In the genomic region with DNA sequence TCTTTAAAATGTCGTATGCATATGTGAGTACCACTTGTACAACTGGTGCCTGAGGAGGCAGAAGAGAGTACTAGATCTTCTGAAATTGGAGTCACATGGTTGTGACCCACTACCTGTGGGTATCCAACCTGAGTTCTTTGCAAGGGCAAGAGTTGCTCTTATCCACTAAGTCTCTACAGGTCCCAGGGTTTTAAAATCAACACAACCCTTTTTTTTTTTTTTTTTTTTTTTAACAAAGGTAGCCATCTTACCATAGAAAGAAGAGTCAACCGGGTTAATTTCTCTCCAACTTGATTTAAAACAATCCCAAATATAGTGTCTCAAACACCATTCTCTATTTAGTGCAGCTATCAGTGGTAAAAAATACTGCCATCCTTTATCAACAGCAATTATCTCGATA, we compare ENCODE assay signal across 12 mouse cellular contexts. TPM values are rescaled to one million over a fixed set of nuclear protein-coding genes. Genes with fewer than 3 reads are reported as not detected.
DNase-seq lines count a peak whose midpoint lies in the region; ATAC-seq and TF ChIP-seq lines count a peak whose summit lies in the region.
"Had no signal": no experiment of that assay in that cellular context is flagged by ENCODE, and none has a peak within 500 bp of the region (broad histone marks: within the 10 kb centered on the region; RNA-seq: fewer than 3 reads in every experiment).

No protein-coding gene starts in this region.

- DNase-seq in heart, adult 2 months, result no peak
- DNase-seq in heart, postnatal 36 days, result no peak
- no peak for DNase-seq in neural tube, embryonic 11.5 days (ENCODE audit: low spot score)
- no peak for DNase-seq in neural tube, embryonic 10.5 days (ENCODE audit: extremely low spot score, low spot score)
- DNase-seq in T-cell, adult 2 months (ENCODE audit: low spot score), result no peak
- DNase-seq in embryo, embryonic 11 days, result no peak
- DNase-seq in adrenal gland, adult (ENCODE audit: inconsistent age in 2 of 2, low spot score in 1 of 2), result no peak

- intact Hi-C loops in heart, adult 2 months (cut with DNase I), result no loop called here
- intact Hi-C loops in heart, postnatal 36 days (cut with DNase I), result no loop called here

- no peaks in the 10 kb centered on the region for H3K27me3 ChIP-seq in heart, adult 2 months (ENCODE audit: control insufficient read depth, insufficient read depth, low read length)
- H3K27me3 ChIP-seq in neural tube, embryonic 11.5 days (ENCODE audit: control insufficient read depth, insufficient read depth, low read length), result no peaks in the 10 kb centered on the region
- no peaks in the 10 kb centered on the region; the same call in 1 of the 2 replicates for H3K27me3 ChIP-seq in liver, embryonic 16.5 days (ENCODE audit: control insufficient read depth, insufficient read depth, low read depth, low read length)

- ATAC-seq in neural tube, embryonic 11.5 days (ENCODE audit: insufficient read depth, low FRiP score, low TSS enrichment), result no peak
- ATAC-seq in liver, embryonic 16.5 days (ENCODE audit: low read depth), result no peak

- WGBS in heart, adult 2 months, result 71% methylated on average over 3 of the region's 3 CpGs
- 78% methylated on average over 3 of the region's 3 CpGs for WGBS in neural tube, embryonic 11.5 days
- WGBS in liver, embryonic 16.5 days (ENCODE audit: insufficient replicate concordance), result 65% methylated on average over 3 of the region's 3 CpGs

- no peak overlapping the region; the same call in 1 of the 2 replicates for H3K27ac ChIP-seq in heart, adult 2 months
- H3K27ac ChIP-seq in neural tube, embryonic 11.5 days (ENCODE audit: low read depth, low read length), result no peak overlapping the region
- H3K27ac ChIP-seq in liver, embryonic 16.5 days (ENCODE audit: low read length), result no peak overlapping the region

- TF ChIP-seq CTCF in heart, adult 2 months (IDR thresholded peaks at IDR 0.05), result no peak

- peak overlapping the region; percentile 79; the same call in 1 of the 2 replicates for H3K4me3 ChIP-seq in heart, adult 2 months
- peak overlapping the region; percentile 52; the same call in 1 of the 2 replicates for H3K4me3 ChIP-seq in neural tube, embryonic 11.5 days (ENCODE audit: low read depth, low read length)
- H3K4me3 ChIP-seq in liver, embryonic 16.5 days (ENCODE audit: low read depth, low read length), result peak overlapping the region; percentile 75; the same call in 1 of the 2 replicates

- H3K9me3 ChIP-seq in neural tube, embryonic 11.5 days (ENCODE audit: control insufficient read depth, low read length), result no peaks in the 10 kb centered on the region
- no peaks in the 10 kb centered on the region for H3K9me3 ChIP-seq in liver, embryonic 16.5 days (replicated peaks; ENCODE audit: control insufficient read depth, low read length)

- no peak overlapping the region for H3K4me2 ChIP-seq in neural tube, embryonic 11.5 days (ENCODE audit: low read depth)
- peak overlapping the region; percentile 87; the same call in 1 of the 2 replicates for H3K4me2 ChIP-seq in liver, embryonic 16.5 days (ENCODE audit: low read depth, low read length)

- no peaks in the 10 kb centered on the region for H3K79me2 ChIP-seq in heart, adult 2 months (replicated peaks; ENCODE audit: control insufficient read depth, insufficient read depth, low read length)

- no peak for TF ChIP-seq EP300 in heart, adult 2 months (IDR thresholded peaks at IDR 0.05; ENCODE audit: insufficient read depth, low read depth, low read length)

- H3K36me3 ChIP-seq in heart, adult 2 months (ENCODE audit: control insufficient read depth, insufficient read depth, low read length), result no peaks in the 10 kb centered on the region
- no peaks in the 10 kb centered on the region for H3K36me3 ChIP-seq in neural tube, embryonic 11.5 days (ENCODE audit: control insufficient read depth, insufficient read depth, low read length)
- H3K36me3 ChIP-seq in liver, embryonic 16.5 days (ENCODE audit: control insufficient read depth, insufficient read depth), result no peaks in the 10 kb centered on the region

- TF ChIP-seq POLR2A in heart, adult 2 months (IDR thresholded peaks at IDR 0.05; ENCODE audit: insufficient read depth, low read depth, low read length), result no peak

- peaks cover 4% of the 10 kb centered on the region for H3K4me1 ChIP-seq in heart, adult 2 months (ENCODE audit: control insufficient read depth, insufficient read depth, low read length)
- peaks cover 5% of the 10 kb centered on the region for H3K4me1 ChIP-seq in neural tube, embryonic 11.5 days (ENCODE audit: control insufficient read depth, insufficient read depth, low read length)
- H3K4me1 ChIP-seq in liver, embryonic 16.5 days (ENCODE audit: control insufficient read depth, low read depth, low read length), result peaks cover 5% of the 10 kb centered on the region

- H3K9ac ChIP-seq in heart, adult 2 months (ENCODE audit: low read depth, low read length), result no peak overlapping the region
- H3K9ac ChIP-seq in neural tube, embryonic 11.5 days (ENCODE audit: low read length), result no peak overlapping the region
- no peak overlapping the region for H3K9ac ChIP-seq in liver, embryonic 16.5 days (ENCODE audit: low read depth, low read length)

RNA-seq across cellular contexts. Expression of a gene that starts 0.5 kb away (rescaled TPM):
- total RNA-seq in heart, adult 2 months (2021), result 1 to 10 TPM; 2.4 to 2.8 TPM
- polyA plus RNA-seq in heart, adult 2 months (2012; rRNA removed), result 1.3 and 2.2 TPM in 2 replicates
- total RNA-seq in heart, postnatal 36 days (2021), result 1 to 10 TPM; 1.8 to 2.4 TPM
- polyA plus RNA-seq in neural tube, embryonic 11.5 days (2014; fragmentation: Nextera tagmentation; extraction: Ambion mirVana), result 10.3 and 11.8 TPM in 2 replicates
- polyA plus RNA-seq in liver, embryonic 16.5 days (2015; fragmentation: Nextera tagmentation; extraction: Ambion mirVana), result 1.6 and 1.9 TPM in 2 replicates

RNA-seq across cellular contexts. Expression of a gene that starts 40.2 kb away (rescaled TPM):
- not detected for total RNA-seq in heart, adult 2 months (2021)
- polyA plus RNA-seq in heart, adult 2 months (2012; rRNA removed), result 0.47 and 0.62 TPM in 2 replicates
- under 1 TPM in 1 of 2 experiments, not detected in 1; 0.30 TPM for total RNA-seq in heart, postnatal 36 days (2021)
- not detected in 2 replicates for polyA plus RNA-seq in neural tube, embryonic 11.5 days (2014; fragmentation: Nextera tagmentation; extraction: Ambion mirVana)
- polyA plus RNA-seq in liver, embryonic 16.5 days (2015; fragmentation: Nextera tagmentation; extraction: Ambion mirVana), result not detected in 2 replicates
- total RNA-seq: common myeloid progenitor, adult 5-6 weeks; monocyte, adult 5-6 weeks had no signal
- polyA plus RNA-seq: C2C12; inflammation-experienced regulatory T-cells, adult 6 months had no signal

RNA-seq across cellular contexts. Expression of a gene that starts 55.1 kb away (rescaled TPM):
- 10 to 100 TPM; 32.9 to 42.3 TPM for total RNA-seq in heart, adult 2 months (2021)
- 23.1 and 28.3 TPM in 2 replicates for polyA plus RNA-seq in heart, adult 2 months (2012; rRNA removed)
- 10 to 100 TPM; 25.6 to 32.4 TPM for total RNA-seq in heart, postnatal 36 days (2021)
- 3.9 TPM in 2 replicates for polyA plus RNA-seq in neural tube, embryonic 11.5 days (2014; fragmentation: Nextera tagmentation; extraction: Ambion mirVana)
- 4.2 and 6.9 TPM in 2 replicates for polyA plus RNA-seq in liver, embryonic 16.5 days (2015; fragmentation: Nextera tagmentation; extraction: Ambion mirVana)
- polyA plus RNA-seq: inflammation-experienced regulatory T-cells, adult 6 months had no signal
